Mouse (Mus musculus) testis, postnatal 10 days (tissue): ENCODE results near the gene Ppp6r1.
"Not testable (repeated sequence)": the region's sequence is repeated elsewhere in the genome, so short reads cannot be mapped to it uniquely, and the experiment has no call there.

ENCODE experiments used
- DNase-seq: peaks from one replicate; pipeline ENCODE4 v3.0.0; 2021; ENCODE audit warnings: low spot score

The Ppp6r1 gene

GRCm38 (mm10) chr7:4613740-4614403, 44.9 kb downstream of the Ppp6r1 start:
- DNase-seq = no peak

DNA sequence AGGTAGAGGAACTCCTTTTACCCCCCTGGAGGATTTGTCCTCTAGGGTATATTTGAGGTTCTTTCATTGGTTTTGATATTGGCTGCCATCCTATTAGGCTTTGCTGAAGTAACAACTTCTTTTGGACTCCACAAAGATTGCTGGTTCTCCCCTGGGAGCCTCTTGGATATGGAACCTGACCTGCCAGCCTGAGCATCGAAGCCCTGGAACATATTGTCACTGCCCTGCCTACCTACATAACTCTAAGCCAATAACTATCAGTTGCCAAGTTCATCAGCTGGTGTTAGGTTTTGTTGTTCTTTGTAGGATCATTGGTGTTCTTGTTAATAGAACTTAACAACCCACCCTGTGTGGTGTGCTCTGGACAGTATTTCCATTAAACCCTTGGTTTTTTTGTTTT, 45.9 kb downstream of the Ppp6r1 start:
- DNase-seq = no peak

DNA sequence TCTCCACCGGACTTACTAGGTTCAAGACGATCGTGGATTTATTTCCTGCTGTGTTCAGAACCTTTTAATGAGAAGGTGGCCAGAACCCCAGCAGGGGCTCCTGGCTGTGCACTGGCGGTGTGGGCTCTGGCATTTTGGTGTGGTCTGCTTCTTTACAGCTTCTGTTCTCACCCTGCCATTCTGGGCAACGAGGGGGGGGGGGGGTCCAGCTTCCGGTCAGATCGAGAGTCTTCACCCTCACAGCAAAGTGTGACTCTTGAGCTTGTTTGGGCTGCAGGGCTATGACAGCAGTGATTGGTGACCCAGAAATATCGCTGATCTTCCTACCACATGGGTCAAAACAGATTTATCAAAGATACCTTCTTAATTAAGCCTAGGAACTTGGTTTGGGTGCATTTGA, 46.4 kb downstream of the Ppp6r1 start:
- no peak for DNase-seq

- no peak for DNase-seq
These were observed 46.9 kb downstream of the Ppp6r1 start for GRCm38 (mm10) chr7:4611921-4612341.

- DNase-seq = no peak
These were observed 47.3 kb downstream of the Ppp6r1 start for GRCm38 (mm10) chr7:4611511-4611910.

- no peak for DNase-seq
These were observed 50.8 kb downstream of the Ppp6r1 start for GRCm38 (mm10) chr7:4608002-4608401.

- DNase-seq = no peak
These were observed 54.9 kb downstream of the Ppp6r1 start, which contains the start of gene Ptprh for GRCm38 (mm10) chr7:4603873-4604272. Gene Ptprh (minus strand): TSS chr7:4604041.

- no peak for DNase-seq
These were observed 55.9 kb downstream of the Ppp6r1 start for GRCm38 (mm10) chr7:4602969-4603368.

GRCm38 (mm10) chr7:4597046-4597445, 61.8 kb downstream of the Ppp6r1 start:
- DNase-seq = not testable (repeated sequence)
